Mouse (Mus musculus) hindbrain, embryonic 11.5 days (tissue): ENCODE results near the gene Zfyve1. TPM values are rescaled to one million over a fixed set of nuclear protein-coding genes. Genes with fewer than 3 reads are reported as not detected.
A peak's percentile ranks its signal among the peaks of the same experiment; 100 is the strongest.
"Not testable (repeated sequence)": the region's sequence is repeated elsewhere in the genome, so short reads cannot be mapped to it uniquely, and the experiment has no call there.

ENCODE experiments used
- ATAC-seq: fragments of 200-750 bp; cut with Nextera tagmentation; 2 replicates; pipeline ENCODE4 v1.8.0; 2017; ENCODE audit warnings: mild to moderate bottlenecking, moderate TSS enrichment, moderate library complexity; ENCODE audit not compliant: low FRiP score
- DNase-seq: peaks from one replicate; pipeline ENCODE4 v3.0.0-alpha.2; 2015; ENCODE audit warnings: low spot score
- H3K27ac ChIP-seq: fragments of 300-500 bp; sonication (generic); 2 replicates; pipeline ENCODE4 v1.5.1; 2014; ENCODE audit warnings: mild to moderate bottlenecking, low read depth, low read length
- H3K27me3 ChIP-seq: fragments of 300-500 bp; sonication (generic); 2 replicates; pipeline ENCODE4 v1.6.1; 2014; ENCODE audit warnings: mild to moderate bottlenecking, low read length, moderate library complexity, mixed read lengths; ENCODE audit not compliant: control insufficient read depth, insufficient read depth
- H3K36me3 ChIP-seq: fragments of 300-500 bp; sonication (generic); 2 replicates; pipeline ENCODE4 v1.6.1; 2014; ENCODE audit warnings: mild to moderate bottlenecking, low read length, moderate library complexity, mixed read lengths; ENCODE audit not compliant: control insufficient read depth, insufficient read depth
- H3K4me1 ChIP-seq: fragments of 300-500 bp; sonication (generic); replicated peaks from 2 replicates; pipeline ENCODE4 v1.6.1; 2014; ENCODE audit warnings: low read length, mixed read lengths; ENCODE audit not compliant: control insufficient read depth, insufficient read depth
- H3K4me2 ChIP-seq: fragments of 300-500 bp; sonication (generic); replicated peaks from 2 replicates; pipeline ENCODE4 v1.6.1; 2014; ENCODE audit warnings: mild to moderate bottlenecking, low read depth, low read length
- H3K4me3 ChIP-seq: fragments of 300-500 bp; sonication (generic); 2 replicates; pipeline ENCODE4 v1.5.1; 2014; ENCODE audit warnings: low read depth, low read length
- H3K9ac ChIP-seq: fragments of 300-500 bp; sonication (generic); 2 replicates; pipeline ENCODE4 v1.6.1; 2014; ENCODE audit warnings: low read depth, low read length
- H3K9me3 ChIP-seq: fragments of 300-500 bp; sonication (generic); 2 replicates; pipeline ENCODE4 v1.6.1; 2016; ENCODE audit warnings: low read length; ENCODE audit not compliant: control insufficient read depth
- WGBS: fragments of 180-500 bp; shearing (Covaris S2); extraction: QIAGEN DNeasy Blood & Tissue Kit; methylation state at CpG from one replicate; pipeline ENCODE4 v1.1.7; 2014; 5-methylcytosine and 5-hydroxymethylcytosine counted together
- polyA plus RNA-seq: library from polyadenylated mRNA; unstranded; fragments of >200 nt; fragmentation: Nextera tagmentation; extraction: Ambion mirVana; gene quantifications from 2 replicates; pipeline ENCODE4 v1.2.1, GENCODE M21; 2014

Gene Zfyve1
- polyA plus RNA-seq, 1 experiment from 2014 or later: 20.3 TPM

GRCm38 (mm10) chr12:83622031-83622755 is 25.2 kb upstream of the Zfyve1 start:
- DNase-seq: no peak
- no peaks in the 10 kb centered on the region for H3K4me1 ChIP-seq
- H3K4me2 ChIP-seq: no peak overlapping the region
- H3K27ac ChIP-seq: no peak overlapping the region
- H3K36me3 ChIP-seq: no peaks in the 10 kb centered on the region
- no peak overlapping the region for H3K4me3 ChIP-seq
- 82% methylated on average over 6 of the region's 6 CpGs for WGBS
- no peak for ATAC-seq
- no peaks in the 10 kb centered on the region for H3K9me3 ChIP-seq
- H3K9ac ChIP-seq: no peak overlapping the region
- no peaks in the 10 kb centered on the region for H3K27me3 ChIP-seq

DNA sequence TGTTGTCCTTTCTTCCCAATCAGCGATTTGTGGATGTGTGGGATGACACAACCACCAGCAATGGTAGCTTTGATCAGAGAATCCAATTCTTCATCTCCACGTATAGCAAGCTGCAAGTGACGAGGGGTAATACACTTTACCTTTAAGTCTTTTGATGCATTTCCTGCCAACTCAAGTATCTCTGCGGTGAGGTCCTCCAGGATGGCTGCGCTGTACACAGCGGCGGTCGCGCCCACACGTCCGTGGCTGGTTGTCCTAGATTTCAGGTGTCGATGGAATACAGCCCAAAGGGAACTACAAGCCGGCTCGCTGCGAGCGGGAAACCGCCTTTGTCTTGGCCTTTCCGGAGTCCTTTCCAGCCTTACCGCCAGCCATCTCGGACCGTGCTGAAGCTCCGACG is 23.7 kb upstream of the Zfyve1 start:
- not testable (repeated sequence) for H3K4me3 ChIP-seq, DNase-seq, H3K9me3 ChIP-seq, H3K4me2 ChIP-seq, ATAC-seq, H3K36me3 ChIP-seq, H3K4me1 ChIP-seq, H3K9ac ChIP-seq, H3K27ac ChIP-seq, H3K27me3 ChIP-seq
- 58% methylated on average over 23 of the region's 23 CpGs for WGBS

- WGBS: 89% methylated on average over 2 of the region's 2 CpGs
- no peaks in the 10 kb centered on the region for H3K27me3 ChIP-seq
- DNase-seq (no peak), ATAC-seq (no peak)
- no peaks in the 10 kb centered on the region for H3K9me3 ChIP-seq
- no peak overlapping the region for H3K9ac ChIP-seq
- no peaks in the 10 kb centered on the region for H3K4me1 ChIP-seq
- H3K27ac ChIP-seq: no peak overlapping the region
- H3K4me3 ChIP-seq: no peak overlapping the region
- no peaks in the 10 kb centered on the region for H3K36me3 ChIP-seq
- H3K4me2 ChIP-seq: no peak overlapping the region
Measured at GRCm38 (mm10) chr12:83618981-83619380, 22.0 kb upstream of the Zfyve1 start.

GRCm38 (mm10) chr12:83617261-83617660 is 20.2 kb upstream of the Zfyve1 start:
- 95% methylated on average over 5 of the region's 5 CpGs for WGBS
- H3K4me1 ChIP-seq: no peaks in the 10 kb centered on the region
- DNase-seq (no peak), ATAC-seq (no peak)
- H3K27ac ChIP-seq: no peak overlapping the region
- H3K9ac ChIP-seq: no peak overlapping the region
- no peaks in the 10 kb centered on the region for H3K27me3 ChIP-seq
- H3K4me2 ChIP-seq: no peak overlapping the region
- H3K36me3 ChIP-seq: no peaks in the 10 kb centered on the region
- no peaks in the 10 kb centered on the region for H3K9me3 ChIP-seq
- H3K4me3 ChIP-seq: no peak overlapping the region

DNA sequence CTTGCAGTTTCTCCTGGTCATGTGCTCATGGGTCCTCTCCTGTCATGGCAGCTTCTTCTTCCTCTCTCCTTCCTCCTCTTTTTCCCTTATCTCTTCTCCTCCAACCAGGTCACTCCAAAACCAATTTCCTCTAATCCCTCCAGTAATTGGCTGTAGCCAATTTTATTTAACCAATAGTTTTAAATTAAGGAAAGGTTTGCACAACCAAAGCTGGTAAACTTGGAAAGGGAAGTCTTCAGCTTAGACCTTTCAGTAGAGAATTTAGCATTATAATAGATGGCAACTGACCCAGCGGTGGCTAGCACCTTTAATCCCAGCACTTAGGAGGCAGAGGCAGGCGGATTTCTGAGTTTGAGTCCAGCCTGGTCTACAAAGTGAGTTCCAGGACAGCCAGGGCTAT is 9.4 kb upstream of the Zfyve1 start:
- WGBS: 88% methylated on average over 2 of the region's 2 CpGs
- not testable (repeated sequence) for ATAC-seq, H3K4me2 ChIP-seq, H3K9me3 ChIP-seq, H3K27ac ChIP-seq, H3K4me3 ChIP-seq, H3K36me3 ChIP-seq, DNase-seq, H3K9ac ChIP-seq, H3K4me1 ChIP-seq, H3K27me3 ChIP-seq

DNA sequence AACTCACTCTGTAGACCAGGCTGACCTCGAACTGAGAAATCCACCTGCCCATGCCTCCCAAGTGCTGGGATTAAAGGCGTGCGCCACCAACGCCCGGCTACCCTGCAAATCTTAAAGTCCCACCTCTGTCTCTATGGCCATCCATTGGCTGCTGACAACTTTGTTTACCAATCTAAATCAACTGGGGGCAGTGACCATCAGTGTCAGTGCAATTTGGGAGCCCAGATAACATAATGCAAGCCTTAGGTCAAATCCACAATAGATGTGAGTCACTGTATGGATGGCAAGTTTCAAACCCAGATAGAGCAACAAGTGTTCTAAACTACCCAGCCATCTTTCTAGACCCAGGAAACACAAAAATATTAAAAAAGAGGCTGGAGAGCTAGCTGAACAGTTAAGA is 5.3 kb upstream of the Zfyve1 start:
- Histone ChIP-seq H3K4me3 (no peak overlapping the region), H3K27me3 (no peaks in the 10 kb centered on the region), H3K27ac (no peak overlapping the region), H3K4me2 (no peak overlapping the region), H3K36me3 (no peaks in the 10 kb centered on the region), H3K9me3 (no peaks in the 10 kb centered on the region), H3K9ac (no peak overlapping the region), H3K4me1 (no peaks in the 10 kb centered on the region)
- no peak for ATAC-seq
- WGBS: 88% methylated on average over 5 of the region's 5 CpGs
- no peak for DNase-seq

GRCm38 (mm10) chr12:83597881-83598280 is 859 bp upstream of the Zfyve1 start:
- Histone ChIP-seq H3K4me2 (no peak overlapping the region), H3K27me3 (no peaks in the 10 kb centered on the region), H3K4me3 (no peak overlapping the region), H3K9ac (no peak overlapping the region), H3K9me3 (no peaks in the 10 kb centered on the region), H3K36me3 (no peaks in the 10 kb centered on the region), H3K4me1 (no peaks in the 10 kb centered on the region), H3K27ac (no peak overlapping the region)
- 88% methylated on average over 2 of the region's 2 CpGs for WGBS
- DNase-seq (no peak), ATAC-seq (no peak)

GRCm38 (mm10) chr12:83596191-83596954 is 649 bp downstream of the Zfyve1 start:
- Histone ChIP-seq H3K36me3 (0 out of 2 replicates have a peak, but pooled peaks cover 2% of the 10 kb centered on the region), H3K4me2 (peak overlapping the region; percentile 58), H3K9me3 (no peaks in the 10 kb centered on the region), H3K27me3 (no peaks in the 10 kb centered on the region), H3K4me3 (peak overlapping the region; percentile 82), H3K9ac (peak overlapping the region; percentile 95), H3K27ac (peak overlapping the region; percentile 88), H3K4me1 (no peaks in the 10 kb centered on the region)
- 5% methylated on average over 19 of the region's 20 CpGs for WGBS
- DNase-seq: no peak
- no peak; the same call in 1 of the 2 replicates for ATAC-seq
